Mouse (Mus musculus): ENCODE measurements at regions not wholly inside any gene's neighbourhood (a gene's known extent, or its start where the extent isn't known, plus 50 kb on each side); places are given as distances from the start of the nearest gene placed in this dataset.

DNA sequence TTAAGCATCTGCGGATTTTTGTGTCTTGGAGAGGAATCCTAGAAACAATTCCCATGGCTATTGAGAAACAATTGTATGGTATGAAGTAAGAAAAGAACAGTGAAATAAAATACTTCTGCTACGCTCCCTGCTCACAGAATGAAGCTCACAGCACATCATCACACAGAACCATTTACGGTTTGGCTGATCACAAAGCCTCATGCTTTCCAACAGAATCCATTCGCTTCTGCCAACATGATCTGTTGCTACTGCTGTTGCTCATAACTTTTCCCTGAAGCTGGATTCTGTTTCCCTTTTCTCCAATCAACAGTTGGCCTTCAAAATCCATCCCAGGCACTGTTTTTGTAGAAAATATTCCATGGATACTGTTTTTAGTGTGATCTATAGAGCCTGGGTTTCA is 518.7 kb downstream of the Nebl start:
- Histone ChIP-seq H3K27ac (replicated peaks; ENCODE audit: low read depth, low read length) (no peak overlapping the region), H3K27me3 (ENCODE audit: control insufficient read depth, insufficient read depth, low read length) (no peaks in the 10 kb centered on the region), H3K4me1 (ENCODE audit: control insufficient read depth, insufficient read depth, low read length) (no peaks in the 10 kb centered on the region), H3K4me3 (replicated peaks; ENCODE audit: low read length) (no peak overlapping the region), H3K9me3 (ENCODE audit: control insufficient read depth, low read length) (no peaks in the 10 kb centered on the region), H3K36me3 (ENCODE audit: control insufficient read depth, insufficient read depth, low read length) (no peaks in the 10 kb centered on the region), H3K9ac (ENCODE audit: low read depth, low read length, severe bottlenecking) (no peak overlapping the region), H3K4me2 (replicated peaks; ENCODE audit: low read depth, low read length, severe bottlenecking) (no peak overlapping the region)
- 77% methylated on average over 4 of the region's 4 CpGs for WGBS
- DNase-seq (ENCODE audit: low spot score) (no peak), ATAC-seq (ENCODE audit: low FRiP score, low read depth) (no peak)
- no peak for TF ChIP-seq POLR2A (IDR thresholded peaks at IDR 0.05; ENCODE audit: borderline replicate concordance, extremely low read depth, insufficient read depth, insufficient read length)

DNA sequence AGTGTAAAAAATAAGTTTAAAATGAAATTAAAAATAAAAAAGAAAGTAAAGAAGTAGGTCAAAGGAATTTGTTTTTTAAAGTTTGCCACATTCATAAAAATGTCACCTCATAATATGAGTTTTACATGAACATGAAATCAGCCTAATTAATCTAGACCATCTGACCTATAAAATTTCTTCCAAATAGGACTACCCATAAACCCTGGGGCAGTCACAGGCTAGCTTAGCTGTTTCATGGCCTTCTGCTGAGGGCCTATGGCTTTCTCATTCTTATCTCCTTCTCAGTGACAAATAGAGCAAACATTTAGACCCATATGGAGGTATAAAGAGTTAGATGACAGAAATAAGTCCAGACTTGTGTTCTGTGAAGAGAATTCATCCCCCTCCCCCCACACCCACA is 520.2 kb downstream of the Nebl start:
- Histone ChIP-seq H3K27ac (replicated peaks; ENCODE audit: low read depth, low read length) (no peak overlapping the region), H3K4me3 (replicated peaks; ENCODE audit: low read length) (no peak overlapping the region), H3K27me3 (ENCODE audit: control insufficient read depth, insufficient read depth, low read length) (no peaks in the 10 kb centered on the region), H3K4me1 (ENCODE audit: control insufficient read depth, insufficient read depth, low read length) (no peaks in the 10 kb centered on the region), H3K9ac (ENCODE audit: low read depth, low read length, severe bottlenecking) (no peak overlapping the region), H3K4me2 (replicated peaks; ENCODE audit: low read depth, low read length, severe bottlenecking) (no peak overlapping the region), H3K36me3 (ENCODE audit: control insufficient read depth, insufficient read depth, low read length) (no peaks in the 10 kb centered on the region), H3K9me3 (ENCODE audit: control insufficient read depth, low read length) (no peaks in the 10 kb centered on the region)
- ATAC-seq (ENCODE audit: low FRiP score, low read depth) (no peak), DNase-seq (ENCODE audit: low spot score) (no peak)
- TF ChIP-seq POLR2A (IDR thresholded peaks at IDR 0.05; ENCODE audit: borderline replicate concordance, extremely low read depth, insufficient read depth, insufficient read length): no peak

DNA sequence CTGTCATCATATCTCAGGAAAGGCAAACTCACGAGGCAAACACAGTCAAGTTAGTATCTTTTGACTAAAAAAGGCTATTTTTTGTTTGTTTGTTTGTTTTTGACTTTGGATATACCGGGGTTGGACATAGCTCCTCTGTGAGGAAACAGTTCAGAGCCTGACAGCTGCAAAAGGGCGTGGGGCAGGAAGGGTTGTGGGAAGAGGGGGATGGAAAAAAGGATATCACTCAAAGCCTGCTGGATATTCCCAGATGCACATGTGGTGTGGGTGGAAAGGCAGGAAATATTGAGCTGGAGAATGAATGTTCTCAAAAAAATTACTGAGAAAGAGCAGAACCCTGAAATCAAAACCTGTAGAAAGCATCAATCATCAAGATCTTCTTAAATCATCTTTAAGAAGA is 537.7 kb downstream of the Nebl start:
- H3K27ac ChIP-seq (replicated peaks; ENCODE audit: low read depth, low read length): no peak overlapping the region
- no peak overlapping the region for H3K4me3 ChIP-seq (replicated peaks; ENCODE audit: low read length)
- 54% methylated on average over 3 of the region's 3 CpGs for WGBS
- DNase-seq (ENCODE audit: low spot score) (no peak), ATAC-seq (ENCODE audit: low FRiP score, low read depth) (no peak)
- no peak overlapping the region for H3K4me2 ChIP-seq (replicated peaks; ENCODE audit: low read depth, low read length, severe bottlenecking)
- H3K36me3 ChIP-seq (ENCODE audit: control insufficient read depth, insufficient read depth, low read length): no peaks in the 10 kb centered on the region
- no peaks in the 10 kb centered on the region for H3K27me3 ChIP-seq (ENCODE audit: control insufficient read depth, insufficient read depth, low read length)
- TF ChIP-seq POLR2A (IDR thresholded peaks at IDR 0.05; ENCODE audit: borderline replicate concordance, extremely low read depth, insufficient read depth, insufficient read length): no peak
- H3K4me1 ChIP-seq (ENCODE audit: control insufficient read depth, insufficient read depth, low read length): no peaks in the 10 kb centered on the region
- H3K9ac ChIP-seq (ENCODE audit: low read depth, low read length, severe bottlenecking): no peak overlapping the region
- no peaks in the 10 kb centered on the region for H3K9me3 ChIP-seq (ENCODE audit: control insufficient read depth, low read length)

DNA sequence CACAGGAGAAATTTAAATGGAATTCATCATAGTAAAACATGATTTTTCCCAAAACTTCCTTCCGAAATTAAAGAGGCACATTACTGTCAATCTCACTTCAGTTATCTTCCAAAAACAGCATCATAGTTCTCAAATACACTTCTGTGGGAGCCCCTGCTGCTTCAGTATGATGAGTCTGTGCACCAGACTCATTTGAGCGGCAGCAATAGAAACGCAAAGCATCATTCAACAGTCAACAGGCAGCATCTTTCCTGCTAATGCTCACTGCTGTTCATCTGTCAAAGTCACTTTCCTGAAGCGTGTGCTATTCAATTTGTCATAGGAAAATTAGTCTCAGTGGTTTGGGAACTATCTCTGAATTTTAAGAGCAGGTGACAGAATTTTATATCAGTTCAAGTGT is 542.1 kb downstream of the Nebl start:
- Histone ChIP-seq H3K9me3 (ENCODE audit: control insufficient read depth, low read length) (no peaks in the 10 kb centered on the region), H3K27ac (replicated peaks; ENCODE audit: low read depth, low read length) (no peak overlapping the region), H3K36me3 (ENCODE audit: control insufficient read depth, insufficient read depth, low read length) (no peaks in the 10 kb centered on the region), H3K27me3 (ENCODE audit: control insufficient read depth, insufficient read depth, low read length) (no peaks in the 10 kb centered on the region), H3K4me2 (replicated peaks; ENCODE audit: low read depth, low read length, severe bottlenecking) (no peak overlapping the region), H3K4me1 (ENCODE audit: control insufficient read depth, insufficient read depth, low read length) (no peaks in the 10 kb centered on the region), H3K4me3 (replicated peaks; ENCODE audit: low read length) (no peak overlapping the region), H3K9ac (ENCODE audit: low read depth, low read length, severe bottlenecking) (no peak overlapping the region)
- ATAC-seq (ENCODE audit: low FRiP score, low read depth) (no peak), DNase-seq (ENCODE audit: low spot score) (no peak)
- 81% methylated on average over 4 of the region's 4 CpGs for WGBS
- no peak for TF ChIP-seq POLR2A (IDR thresholded peaks at IDR 0.05; ENCODE audit: borderline replicate concordance, extremely low read depth, insufficient read depth, insufficient read length)

DNA sequence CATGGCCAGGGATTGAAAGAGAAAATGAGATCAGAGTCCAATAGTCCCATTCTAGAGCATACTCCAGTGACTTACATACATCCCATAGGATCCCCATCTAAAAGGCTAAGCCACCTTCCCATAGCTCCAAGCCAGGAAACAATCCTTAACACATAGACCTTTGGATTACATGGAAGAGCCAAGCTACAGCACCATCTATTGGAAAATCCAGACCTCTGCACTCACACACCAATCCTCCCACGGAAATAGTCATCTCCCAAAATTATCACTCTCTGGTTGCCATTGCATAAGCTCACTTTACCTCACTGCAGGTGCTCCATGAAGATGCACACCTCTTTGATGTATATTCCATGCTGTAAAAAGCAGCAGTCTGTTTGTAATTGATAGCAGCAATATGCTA is 543.4 kb downstream of the Nebl start:
- no peak for TF ChIP-seq POLR2A (IDR thresholded peaks at IDR 0.05; ENCODE audit: borderline replicate concordance, extremely low read depth, insufficient read depth, insufficient read length)
- DNase-seq (ENCODE audit: low spot score): no peak
- Histone ChIP-seq H3K27me3 (ENCODE audit: control insufficient read depth, insufficient read depth, low read length) (no peaks in the 10 kb centered on the region), H3K9me3 (ENCODE audit: control insufficient read depth, low read length) (no peaks in the 10 kb centered on the region), H3K36me3 (ENCODE audit: control insufficient read depth, insufficient read depth, low read length) (no peaks in the 10 kb centered on the region), H3K4me1 (ENCODE audit: control insufficient read depth, insufficient read depth, low read length) (no peaks in the 10 kb centered on the region), H3K4me3 (replicated peaks; ENCODE audit: low read length) (no peak overlapping the region), H3K4me2 (replicated peaks; ENCODE audit: low read depth, low read length, severe bottlenecking) (no peak overlapping the region), H3K9ac (ENCODE audit: low read depth, low read length, severe bottlenecking) (no peak overlapping the region), H3K27ac (replicated peaks; ENCODE audit: low read depth, low read length) (no peak overlapping the region)
- 65% methylated on average over 1 of the region's 1 CpGs for WGBS
- no peak for ATAC-seq (ENCODE audit: low FRiP score, low read depth)

DNA sequence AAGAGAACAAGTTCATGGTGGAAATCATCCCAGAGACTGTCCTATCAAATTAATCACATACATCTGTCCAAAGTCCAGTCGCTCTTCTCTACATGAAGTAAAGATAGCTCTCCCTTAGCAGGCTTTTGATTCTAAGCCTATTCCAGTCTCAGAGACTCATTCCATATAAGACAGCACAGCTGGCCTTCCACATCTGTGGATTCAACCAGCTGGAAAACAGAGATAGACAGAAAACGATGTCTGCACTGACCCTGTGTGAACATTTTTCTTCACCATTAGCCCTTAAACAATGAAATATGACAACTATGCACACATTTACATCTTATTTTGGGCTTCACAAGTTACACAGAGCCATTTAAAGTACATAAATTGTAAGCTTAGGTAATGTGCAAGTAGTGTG is 547.6 kb downstream of the Nebl start:
- no peaks in the 10 kb centered on the region for H3K4me1 ChIP-seq (ENCODE audit: control insufficient read depth, insufficient read depth, low read length)
- DNase-seq (ENCODE audit: low spot score) (no peak), ATAC-seq (ENCODE audit: low FRiP score, low read depth) (no peak)
- no peak overlapping the region for H3K9ac ChIP-seq (ENCODE audit: low read depth, low read length, severe bottlenecking)
- whole genome bisulfite sequencing: 78% methylated on average over 2 of the region's 2 CpGs
- no peak for TF ChIP-seq POLR2A (IDR thresholded peaks at IDR 0.05; ENCODE audit: borderline replicate concordance, extremely low read depth, insufficient read depth, insufficient read length)
- no peak overlapping the region for H3K4me3 ChIP-seq (replicated peaks; ENCODE audit: low read length)
- no peak overlapping the region for H3K4me2 ChIP-seq (replicated peaks; ENCODE audit: low read depth, low read length, severe bottlenecking)
- no peaks in the 10 kb centered on the region for H3K27me3 ChIP-seq (ENCODE audit: control insufficient read depth, insufficient read depth, low read length)
- no peaks in the 10 kb centered on the region for H3K36me3 ChIP-seq (ENCODE audit: control insufficient read depth, insufficient read depth, low read length)
- no peak overlapping the region for H3K27ac ChIP-seq (replicated peaks; ENCODE audit: low read depth, low read length)
- H3K9me3 ChIP-seq (ENCODE audit: control insufficient read depth, low read length): no peaks in the 10 kb centered on the region

Data from limb, embryonic 14.5 days (tissue).